Mouse (Mus musculus): ENCODE results near the gene Uba1.

Gene Uba1

GRCm38 (mm10) chrX:20658026-20658652 lies at the start of gene Uba1:
Uba1 (plus strand) TSS chrX:20658326.
- no peak for DNase-seq (ENCODE audit: low spot score)

- no peak for DNase-seq (ENCODE audit: low spot score)
These were observed 49.6 kb upstream of the Uba1 start for GRCm38 (mm10) chrX:20608500-20608899.

- no peak for DNase-seq (ENCODE audit: low spot score)
These were observed 41.3 kb upstream of the Uba1 start for GRCm38 (mm10) chrX:20616861-20617175.

- DNase-seq (ENCODE audit: low spot score): no peak
These were observed 40.8 kb upstream of the Uba1 start, which contains the start of the genes Rbm10 and Ndufb11 for GRCm38 (mm10) chrX:20617176-20617902. Rbm10 (plus strand) TSS chrX:20617503. Ndufb11 (minus strand) TSS chrX:20617619.

DNA sequence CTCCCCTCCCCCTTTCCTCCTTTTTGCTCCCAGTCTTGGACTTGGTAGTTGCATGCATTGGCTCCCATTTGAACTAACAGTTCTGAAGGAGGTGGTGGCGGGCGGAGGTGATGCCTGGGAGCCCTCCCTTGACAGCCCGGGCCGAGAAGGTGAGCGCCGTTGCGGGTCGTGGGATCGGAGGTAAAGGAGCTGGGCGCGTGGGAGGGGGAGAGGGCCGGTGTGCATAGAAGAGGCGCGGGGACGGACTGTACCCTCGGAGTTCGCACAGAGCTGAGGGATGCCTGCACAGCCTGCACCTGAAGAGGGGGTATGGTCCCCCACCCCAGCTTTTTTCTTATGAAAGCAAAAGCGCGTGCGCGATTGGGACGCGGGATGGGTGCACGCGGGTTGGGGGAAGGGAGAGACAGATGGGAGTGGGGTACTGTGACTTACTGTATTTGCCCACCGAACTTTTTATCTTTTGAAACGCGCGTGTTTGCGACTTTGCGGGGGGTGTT lies 40.2 kb upstream of the Uba1 start:
- no peak for DNase-seq (ENCODE audit: low spot score)

GRCm38 (mm10) chrX:20638141-20638540 lies 20.0 kb upstream of the Uba1 start:
- DNase-seq (ENCODE audit: low spot score): no peak

DNA sequence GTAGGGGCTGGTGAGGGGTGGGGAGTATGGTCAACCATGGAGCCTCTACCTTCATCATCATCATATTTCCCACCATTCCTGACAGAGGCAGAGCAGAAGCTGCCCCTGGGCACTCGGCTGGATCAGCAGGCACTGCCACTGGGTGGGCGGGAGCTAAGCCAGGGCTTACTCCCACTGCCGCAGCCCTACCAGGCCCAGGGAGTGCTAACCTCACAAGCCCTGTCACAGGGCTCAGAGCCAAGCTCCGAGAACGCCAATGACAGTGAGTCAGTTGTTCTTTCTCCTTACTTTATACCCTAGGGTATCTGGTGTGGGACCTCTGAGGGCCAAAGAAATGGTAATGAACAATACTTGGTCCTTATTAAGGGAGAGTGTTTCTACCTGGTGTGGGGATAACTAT lies 13.3 kb upstream of the Uba1 start:
- no peak for DNase-seq (ENCODE audit: low spot score)

GRCm38 (mm10) chrX:20657593-20657992 lies 533 bp upstream of the Uba1 start:
- DNase-seq (ENCODE audit: low spot score): no peak

DNA sequence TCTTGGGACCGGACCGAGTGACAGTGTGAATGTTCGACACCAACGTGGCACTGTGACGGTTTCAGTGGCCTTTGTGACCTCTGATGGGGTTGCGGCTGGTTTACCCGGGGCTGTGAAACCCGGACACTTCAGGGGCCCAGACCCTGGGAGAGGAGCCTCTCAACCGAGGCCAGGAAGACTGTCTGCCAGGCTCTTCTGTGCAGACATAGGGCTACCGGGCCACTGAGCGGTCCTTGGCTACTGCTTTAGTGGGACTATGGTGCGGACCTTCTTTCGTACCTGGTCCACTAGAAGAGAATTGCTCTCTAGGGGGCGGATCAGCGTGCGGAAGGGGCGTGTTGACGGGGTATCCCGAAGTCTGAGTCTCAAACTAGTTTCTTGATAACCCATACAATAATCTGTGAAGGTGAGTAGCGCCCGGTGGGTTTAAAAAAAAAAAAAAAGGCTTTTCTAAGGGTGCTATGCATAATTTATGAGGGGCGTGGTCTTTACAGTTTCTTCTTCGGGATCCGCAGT lies 823 bp downstream of the Uba1 start:
- no peak for DNase-seq (ENCODE audit: low spot score)

DNA sequence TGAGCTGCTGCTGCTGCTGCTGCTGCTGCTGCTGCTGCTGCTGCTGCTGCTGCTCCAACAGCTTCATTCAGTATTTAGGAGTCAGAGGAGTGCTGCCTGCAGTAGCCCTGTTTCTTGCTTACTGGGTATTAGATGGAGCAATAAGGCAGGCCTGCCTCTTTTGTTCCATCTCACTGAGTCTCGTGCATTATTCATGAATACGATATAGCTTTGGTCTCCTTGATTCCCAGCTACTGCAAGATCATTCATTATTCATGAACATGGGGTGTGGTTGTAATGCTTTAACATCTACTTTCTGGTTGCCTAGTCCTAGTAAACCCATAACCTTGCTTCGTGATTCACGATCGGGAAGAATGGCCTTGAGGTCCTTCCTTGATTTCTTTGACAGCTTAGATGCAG lies 4.2 kb downstream of the Uba1 start:
- no peak for DNase-seq (ENCODE audit: low spot score)

DNA sequence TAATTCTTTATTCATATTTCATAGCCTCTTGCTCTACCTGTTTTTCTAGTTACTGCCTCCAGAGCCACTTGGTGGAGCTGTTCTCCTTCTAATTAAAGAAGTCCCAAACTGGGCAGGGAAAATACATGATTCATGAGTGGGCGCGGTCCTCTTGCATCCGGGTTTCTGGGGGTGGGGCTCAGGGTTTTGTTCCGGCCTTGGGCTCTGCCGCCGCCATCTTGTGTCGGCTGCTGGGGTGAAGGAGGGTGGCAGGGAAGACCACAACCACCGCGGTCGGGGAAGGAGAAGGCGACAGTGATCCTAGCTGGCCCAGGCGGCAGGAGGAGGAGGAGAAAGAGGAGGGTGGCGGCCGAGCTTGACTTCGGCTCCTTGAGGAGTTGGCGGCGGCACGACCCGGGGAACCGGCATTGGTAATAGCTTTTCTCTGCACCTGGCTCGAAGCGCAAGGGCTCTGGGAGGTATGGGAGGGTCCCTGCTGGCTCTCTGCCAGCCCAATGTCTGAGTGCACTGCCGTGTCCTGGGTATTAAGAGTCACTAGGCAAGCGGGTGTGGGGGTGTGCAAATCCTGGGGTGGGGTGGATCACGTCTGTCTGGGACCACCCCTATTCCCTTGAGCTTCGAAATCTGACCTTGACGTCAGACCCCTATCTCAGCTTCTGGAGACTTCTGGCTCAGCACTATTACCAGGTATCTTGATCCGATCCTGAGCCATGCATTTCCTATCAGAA lies 4.8 kb downstream of the Uba1 start:
- DNase-seq (ENCODE audit: low spot score): peak; percentile 23

DNA sequence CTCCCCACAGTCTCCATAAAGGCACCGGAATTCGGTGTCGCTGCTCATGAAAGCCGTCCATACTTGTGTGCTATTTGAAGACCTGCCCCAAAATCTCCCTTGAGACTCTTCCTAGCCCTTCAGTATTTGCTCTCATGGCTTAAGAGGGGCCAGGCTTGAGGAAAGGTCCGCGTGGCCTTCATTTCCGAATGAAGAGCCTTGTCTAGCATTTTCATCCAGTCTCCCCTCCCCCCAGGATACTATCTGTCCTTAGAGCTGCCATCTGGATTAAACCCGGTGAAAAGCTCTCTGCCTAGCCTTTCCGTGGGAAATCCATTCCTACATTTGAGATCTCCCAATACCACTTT lies 5.3 kb downstream of the Uba1 start:
- DNase-seq (ENCODE audit: low spot score): no peak

- DNase-seq (ENCODE audit: low spot score): peak; percentile 35
These were observed 29.5 kb downstream of the Uba1 start, which contains the start of gene Cdk16 for GRCm38 (mm10) chrX:20687519-20688067. Cdk16 (plus strand) TSS chrX:20687954.

DNA sequence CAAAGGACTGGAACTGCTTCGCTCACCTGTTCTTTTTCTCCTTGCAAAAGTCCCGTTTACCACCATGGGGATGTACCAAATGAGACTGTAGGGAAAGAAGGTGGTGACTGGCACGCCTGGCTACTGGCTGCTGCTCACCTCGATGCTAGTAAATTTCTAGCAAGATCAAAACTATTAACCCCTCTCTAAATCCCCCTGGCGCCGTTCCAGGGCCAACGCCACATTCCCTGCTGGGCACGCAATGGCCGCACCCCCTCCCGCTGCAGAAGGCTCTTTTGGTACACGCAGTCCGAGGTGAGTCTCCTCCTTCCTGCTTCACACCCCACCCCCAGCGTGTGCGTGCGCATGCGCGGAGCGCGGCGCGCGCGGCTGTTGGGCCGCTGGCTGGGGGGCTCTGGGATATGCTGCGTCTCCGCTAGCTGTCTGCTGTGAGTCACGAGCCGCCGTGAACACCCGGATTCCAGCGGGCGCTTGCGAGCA lies 30.0 kb downstream of the Uba1 start:
- DNase-seq (ENCODE audit: low spot score): peak; percentile 27

- no peak for DNase-seq (ENCODE audit: low spot score)
These were observed 30.5 kb downstream of the Uba1 start for GRCm38 (mm10) chrX:20688615-20689014.

DNA sequence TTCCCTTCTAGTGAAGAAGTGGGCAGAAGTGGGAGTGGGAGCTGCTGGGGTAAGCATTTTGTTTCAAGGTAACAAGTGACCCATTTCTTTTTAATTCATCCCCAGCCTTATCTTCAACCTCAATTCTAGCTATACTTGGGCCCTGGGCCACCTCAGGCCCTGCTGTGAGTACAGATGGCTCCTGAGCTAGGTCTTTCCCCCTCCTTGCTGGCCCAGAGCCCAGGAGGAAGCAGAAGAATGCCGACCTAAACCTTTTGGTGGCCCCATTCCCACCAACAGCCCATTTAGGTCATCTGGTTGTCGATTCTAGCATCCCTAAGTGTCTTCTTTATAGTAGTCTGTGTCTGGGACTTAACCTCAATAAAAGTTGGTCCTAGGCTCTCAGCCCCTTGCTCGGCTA lies 33.4 kb downstream of the Uba1 start:
- no peak for DNase-seq (ENCODE audit: low spot score)

GRCm38 (mm10) chrX:20692616-20693015 lies 34.5 kb downstream of the Uba1 start:
- DNase-seq (ENCODE audit: low spot score): no peak

GRCm38 (mm10) chrX:20695842-20696241 lies 37.7 kb downstream of the Uba1 start:
- DNase-seq (ENCODE audit: low spot score): no peak

- no peak for DNase-seq (ENCODE audit: low spot score)
These were observed 45.7 kb downstream of the Uba1 start, which contains the start of gene Usp11 for GRCm38 (mm10) chrX:20703741-20704290. Usp11 (plus strand) TSS chrX:20703906.

DNA sequence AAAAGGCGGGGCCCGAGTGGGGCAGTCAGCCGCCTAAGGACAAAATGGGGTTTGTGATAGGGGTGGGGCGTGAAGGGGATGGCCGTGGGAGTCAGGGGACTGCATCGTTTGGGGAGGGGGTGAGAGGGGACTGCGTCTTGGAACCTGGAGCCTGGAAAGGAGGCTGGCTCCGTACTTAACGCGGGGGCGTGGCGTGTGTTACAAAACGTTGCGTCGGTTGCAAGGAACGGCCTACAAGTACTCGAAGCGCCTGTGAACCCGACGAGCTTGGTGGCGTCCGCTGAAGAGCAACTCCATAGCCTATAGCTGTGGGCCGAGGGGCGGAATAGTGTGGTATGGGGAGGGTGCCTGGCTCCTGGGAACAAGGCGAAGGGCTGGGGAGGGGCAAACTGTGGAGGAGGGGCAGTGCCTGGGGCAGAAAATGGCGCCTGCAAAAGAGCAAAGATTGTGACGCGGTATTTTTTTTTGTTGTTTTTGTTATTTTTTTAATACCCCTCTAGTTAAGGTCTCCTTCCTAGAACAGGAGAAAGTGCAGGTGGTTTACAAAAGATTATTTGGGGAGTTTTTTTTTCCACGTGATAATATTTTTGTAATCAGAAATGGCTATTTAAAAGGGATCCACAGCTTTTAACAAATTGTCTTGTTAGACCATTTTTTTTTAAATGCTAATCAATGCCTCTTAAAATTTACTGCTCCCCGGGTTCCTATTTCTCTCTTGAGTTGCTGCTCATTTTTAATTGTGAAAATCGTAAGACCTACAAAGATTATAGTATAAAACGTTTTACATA lies 46.4 kb downstream of the Uba1 start:
- peak; percentile 26 for DNase-seq (ENCODE audit: low spot score)

DNA sequence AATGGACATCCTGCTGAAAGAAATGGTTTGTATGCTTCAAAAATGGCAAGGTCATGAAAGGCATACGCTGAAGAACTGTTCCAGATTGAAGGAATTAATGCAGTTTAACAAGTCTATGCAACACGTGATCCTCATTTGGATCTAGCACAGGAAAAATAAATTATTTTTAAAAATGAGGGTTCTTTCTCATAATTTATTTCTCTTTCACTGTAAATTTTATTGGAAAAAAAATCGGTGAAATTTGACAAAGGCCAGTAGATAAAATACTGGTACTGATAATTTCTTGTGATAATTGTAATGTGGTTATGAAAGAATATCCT lies 46.9 kb downstream of the Uba1 start:
- DNase-seq (ENCODE audit: low spot score): no peak
